Mouse (Mus musculus) ES-E14 (cell line): ENCODE data around the gene Spon1.

ENCODE experiments used
- CHD2 ChIP-seq: IDR thresholded peaks from 2 replicates; pipeline ENCODE4 v1.6.1; 2014; ENCODE audit warnings: mild to moderate bottlenecking, low read depth, low read length, inconsistent platforms
- MAFK ChIP-seq: IDR thresholded peaks from 2 replicates; pipeline ENCODE4 v1.6.1; 2014; ENCODE audit warnings: mild to moderate bottlenecking, low read depth, low read length, inconsistent platforms; ENCODE audit not compliant: insufficient read depth

DNA sequence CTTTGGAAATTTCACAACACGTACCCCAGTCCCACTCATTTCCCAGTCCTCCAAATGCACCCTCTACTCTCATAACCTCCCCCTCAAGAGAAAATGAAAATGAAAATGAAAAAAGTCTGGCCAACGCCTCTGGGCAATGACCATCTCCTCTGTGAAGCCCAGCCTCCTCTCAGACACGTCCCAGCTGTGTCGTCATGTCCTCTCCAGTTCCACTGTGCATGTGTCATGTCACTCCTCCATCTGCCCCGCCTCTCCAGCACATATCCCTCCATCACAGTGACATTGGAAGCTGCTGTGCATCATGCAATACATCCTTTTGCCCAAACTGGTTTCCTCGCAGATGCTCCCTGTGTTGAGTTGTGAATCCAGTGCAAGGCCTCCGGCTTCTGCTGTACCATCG lies 199.8 kb downstream of the Spon1 start:
- no peak for TF ChIP-seq MAFK
- TF ChIP-seq CHD2, result no peak
